Mouse (Mus musculus): ENCODE results near the gene Dhx9. TPM values are rescaled to one million over a fixed set of nuclear protein-coding genes. Genes with fewer than 3 reads are reported as not detected.
"Not testable (repeated sequence)": the region's sequence is repeated elsewhere in the genome, so short reads cannot be mapped to it uniquely, and the experiment has no call there.

Gene Dhx9
- total RNA-seq, 1 experiment from 2014 or later: 116 TPM

DNA sequence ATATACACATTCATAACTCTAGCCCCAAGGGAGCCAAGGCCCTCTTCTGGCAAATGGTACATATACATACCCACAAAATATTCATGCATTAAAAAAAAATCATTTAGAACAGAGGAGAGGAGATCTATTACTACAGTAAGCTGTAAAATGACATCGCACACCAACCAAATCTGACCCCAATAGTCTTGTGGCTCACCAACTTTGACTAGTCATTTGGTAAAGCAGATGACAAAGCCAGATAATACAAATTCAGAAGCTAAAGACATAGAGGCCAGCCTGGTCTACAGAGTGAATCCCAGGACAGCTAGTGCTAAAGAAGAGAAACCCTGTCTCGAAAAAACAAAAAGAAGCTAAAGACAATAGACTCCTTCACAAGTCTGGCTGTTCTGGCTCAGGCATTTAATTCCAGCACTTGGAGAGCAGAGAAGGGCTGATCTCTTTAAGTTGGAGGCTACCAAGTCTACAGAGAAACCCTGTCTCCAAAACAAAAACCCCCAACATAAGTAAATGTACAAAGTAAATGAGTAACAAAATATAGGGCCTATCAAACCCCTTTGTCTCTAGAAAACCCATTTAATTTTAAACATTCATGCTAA, 2.2 kb downstream of the Dhx9 start:
- DNase-seq: no peak

DNA sequence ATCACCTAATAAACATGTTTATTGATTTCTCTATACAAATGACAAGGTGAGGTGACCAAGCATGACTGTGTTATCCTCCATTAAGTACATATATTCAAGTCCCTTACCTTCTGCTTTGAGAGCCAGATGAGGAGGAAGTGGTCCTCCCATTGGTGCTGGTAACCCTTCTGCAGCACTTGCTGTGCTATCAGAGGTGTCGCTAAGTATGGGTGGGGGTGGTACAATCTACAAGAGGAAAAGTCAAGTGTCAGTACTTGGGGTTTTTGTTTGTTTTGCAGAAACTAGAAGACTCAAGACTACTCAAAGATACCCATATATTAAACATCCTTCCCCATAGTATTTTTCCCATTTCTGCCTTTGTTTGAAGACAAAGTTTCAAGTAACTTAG, 6.4 kb downstream of the Dhx9 start:
- DNase-seq: no peak

DNA sequence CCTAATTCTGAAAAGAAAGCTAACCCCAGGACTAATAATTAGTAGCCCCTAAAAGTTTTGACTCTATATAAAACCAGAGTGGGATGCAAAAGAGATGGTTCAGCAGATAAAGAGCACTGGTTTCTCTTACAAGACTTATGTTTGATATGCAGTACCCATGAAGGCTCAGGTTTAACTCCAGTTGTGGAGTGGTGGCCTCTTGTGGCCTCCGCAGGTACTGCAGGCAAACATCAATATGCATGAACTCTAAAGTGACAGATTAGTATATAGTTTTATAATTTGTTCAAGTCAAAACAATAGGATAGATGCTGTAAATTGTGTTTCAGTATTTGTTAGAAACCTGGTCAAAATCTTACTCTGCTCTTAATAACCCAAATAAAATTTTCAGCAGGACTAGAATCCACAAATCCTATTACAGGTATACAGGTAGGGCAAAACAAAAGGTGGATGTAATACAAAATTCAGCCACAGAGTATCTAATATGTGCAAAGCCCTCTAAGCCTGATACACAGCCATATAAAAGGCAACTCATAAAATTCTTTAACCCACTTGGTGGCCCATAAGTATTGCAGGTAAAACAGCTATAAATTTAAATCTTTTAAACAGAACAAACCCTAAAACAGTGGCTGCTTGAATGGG, 7.0 kb downstream of the Dhx9 start:
- peak; percentile 72 for DNase-seq

DNA sequence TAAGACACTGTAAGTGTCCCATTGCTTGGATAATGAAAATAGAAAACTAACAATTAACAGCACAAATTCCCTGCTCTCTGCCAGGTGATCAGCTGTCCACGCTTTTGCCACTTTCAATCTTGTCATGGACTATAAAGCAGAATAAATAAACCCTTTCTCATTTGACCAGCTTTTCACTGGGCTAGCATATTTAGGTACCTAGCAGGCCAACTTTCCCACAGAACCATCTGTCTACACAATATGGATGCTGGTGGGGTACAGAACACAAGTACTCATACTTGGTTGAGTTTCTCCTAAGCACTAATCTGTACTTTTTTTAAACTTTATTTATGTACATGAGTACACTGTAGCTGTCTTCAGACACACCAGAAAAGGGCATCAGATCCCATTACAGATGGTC, 8.2 kb downstream of the Dhx9 start:
- DNase-seq: no peak

DNA sequence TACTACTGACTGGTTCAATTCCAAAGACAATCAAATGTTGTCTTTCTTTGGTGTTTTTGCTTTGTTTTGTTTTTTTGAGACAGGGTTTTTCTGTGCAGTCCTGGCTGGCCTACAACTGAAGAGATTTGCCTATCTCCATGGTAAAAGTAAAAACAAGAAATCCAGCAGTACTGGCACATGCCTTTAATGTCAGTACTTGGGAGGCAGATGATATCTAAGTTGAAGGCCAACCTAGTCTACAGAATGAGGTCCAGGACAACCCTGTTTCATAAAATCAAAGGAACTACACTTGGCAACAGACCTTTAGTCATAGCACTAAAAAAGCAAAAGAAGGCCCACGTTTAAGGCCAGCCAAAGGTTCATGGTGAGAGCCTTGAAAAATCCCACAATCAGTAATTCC, 25.7 kb downstream of the Dhx9 start:
- DNase-seq: no peak

DNA sequence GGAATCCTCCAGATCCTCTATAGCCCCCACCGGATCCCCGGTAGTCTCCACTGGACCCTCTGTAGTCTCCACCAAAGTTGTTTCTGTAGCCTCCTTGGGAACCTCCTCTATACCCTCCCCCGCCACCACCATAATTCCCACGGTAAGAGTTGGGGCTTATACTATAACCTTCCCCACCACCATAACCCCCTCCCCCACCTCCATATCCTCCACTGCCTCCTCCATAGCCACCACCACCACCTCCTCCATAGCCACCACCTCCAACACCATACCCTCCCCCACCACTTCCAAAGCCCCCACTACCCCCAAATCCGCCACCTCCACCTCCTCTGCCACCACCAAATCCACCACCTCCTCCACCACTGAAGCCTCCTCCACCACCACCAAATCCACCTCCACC, 31.3 kb downstream of the Dhx9 start:
- no peak for DNase-seq

DNA sequence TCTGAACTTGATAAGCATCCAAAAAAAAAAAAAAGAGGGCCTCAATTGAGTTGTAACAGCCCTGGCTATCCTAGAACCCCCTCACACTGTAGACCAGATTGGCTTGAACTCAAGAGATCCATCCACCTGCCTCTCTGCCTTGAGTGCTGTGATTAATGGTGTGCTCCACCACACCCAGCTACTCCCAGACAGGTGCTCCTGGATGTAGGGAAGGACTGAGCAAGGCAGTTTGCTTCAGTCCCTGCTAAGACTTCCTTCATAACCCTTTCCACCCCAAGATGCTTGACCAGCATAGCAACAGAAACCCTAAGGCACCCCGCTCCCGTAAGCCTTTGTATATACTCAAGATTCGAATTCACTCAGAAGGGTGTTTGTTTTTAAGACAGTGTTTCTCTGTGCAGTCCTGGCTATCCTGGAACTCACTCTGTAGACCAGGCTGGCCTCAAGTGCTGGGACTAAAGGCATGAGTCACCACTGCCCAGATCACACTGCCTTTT, 34.3 kb downstream of the Dhx9 start:
- no peak for DNase-seq

DNA sequence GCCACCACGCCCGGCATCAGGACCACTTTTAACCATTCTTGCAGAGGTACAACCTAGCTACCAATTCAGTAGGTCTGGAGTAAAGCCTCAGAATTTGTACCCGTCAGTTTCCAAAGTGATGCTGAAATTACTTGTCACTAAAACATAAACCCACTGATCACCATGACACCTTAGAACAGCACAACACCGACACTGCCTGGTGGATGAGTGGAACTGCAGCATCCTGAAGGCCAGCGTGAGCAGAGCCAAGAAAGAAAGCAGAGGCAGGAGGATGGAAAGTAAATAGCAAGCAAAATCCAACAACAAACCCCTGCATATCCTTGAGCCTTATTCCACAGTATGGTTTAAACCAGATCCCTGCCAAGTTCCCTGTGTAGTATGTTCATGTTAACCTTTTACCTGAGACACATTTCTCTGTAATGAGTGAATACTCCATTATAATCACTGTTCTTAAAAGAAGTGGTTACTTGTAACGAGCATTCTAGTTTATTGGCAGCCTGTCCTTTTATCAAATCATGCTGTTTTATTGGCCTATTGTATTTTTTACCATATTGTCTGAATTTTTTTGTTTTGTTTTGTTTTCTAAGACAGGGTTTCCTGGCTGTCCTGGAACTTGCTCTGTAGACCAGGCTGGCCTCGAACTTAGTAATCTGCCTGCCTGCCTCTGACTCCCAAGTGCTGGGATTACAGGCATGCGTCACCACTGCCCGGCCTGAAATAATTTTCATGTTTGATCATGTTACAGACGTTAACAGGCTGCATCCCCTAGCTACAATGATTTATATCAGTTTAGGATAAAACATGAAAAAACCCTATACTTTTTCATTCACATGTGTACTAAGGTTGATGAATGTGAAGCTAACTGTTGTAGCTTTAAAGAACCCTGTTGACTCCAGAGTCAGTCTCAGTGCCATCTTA, 36.0 kb downstream of the Dhx9 start:
- peak; percentile 14 for DNase-seq

DNA sequence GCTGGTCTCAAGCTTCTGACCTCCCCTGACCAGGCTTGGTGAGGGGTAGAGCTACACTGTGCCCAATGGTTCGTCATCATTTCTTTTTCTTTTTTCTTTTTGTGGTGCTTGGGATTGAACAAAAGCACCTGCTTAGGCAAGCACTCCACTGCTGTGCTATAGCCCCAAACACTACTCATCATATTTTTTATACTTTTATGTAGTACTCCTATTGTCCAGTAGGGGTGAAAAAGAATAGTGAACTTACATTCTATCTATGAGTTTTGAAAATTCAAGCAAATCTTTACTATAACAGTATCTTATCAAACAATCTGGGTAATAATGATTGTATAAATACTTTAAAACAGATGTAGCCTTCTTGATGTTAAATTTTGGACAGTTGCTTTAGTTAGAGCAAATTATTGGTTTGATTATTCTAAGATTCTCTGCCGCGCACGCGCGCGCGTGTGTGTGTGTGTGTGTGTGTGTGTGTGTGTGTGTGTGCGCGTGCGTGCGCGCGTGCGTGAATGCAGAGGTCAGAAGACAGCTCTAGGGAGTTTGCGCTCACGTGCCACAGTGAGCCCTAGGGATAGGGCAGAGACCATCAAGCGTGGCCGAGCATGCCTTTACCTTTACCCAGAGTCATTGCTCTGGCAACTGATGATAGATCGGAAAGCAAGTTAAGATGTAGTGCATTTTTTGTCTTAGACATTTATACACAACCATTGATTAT, 41.2 kb downstream of the Dhx9 start:
- DNase-seq: no peak

DNA sequence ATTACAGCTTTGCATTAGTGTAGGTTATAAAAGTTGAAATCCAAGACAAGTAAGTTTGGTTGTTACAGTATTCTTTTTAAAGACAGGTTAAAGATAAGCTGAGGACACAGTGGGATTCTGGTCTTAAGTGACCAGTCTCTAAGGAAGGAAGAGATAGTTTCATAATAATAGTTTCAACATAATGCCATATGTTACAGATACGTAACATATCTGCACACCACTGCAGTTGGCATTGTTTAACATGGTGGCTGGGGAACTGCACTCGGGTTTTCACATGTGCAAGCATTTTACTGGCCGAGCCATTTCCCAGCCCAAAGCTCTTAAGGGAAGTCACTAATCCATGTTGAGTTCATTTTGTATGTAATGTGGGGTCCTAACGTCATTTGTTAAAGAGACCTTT, 43.8 kb downstream of the Dhx9 start:
- no peak for DNase-seq

DNA sequence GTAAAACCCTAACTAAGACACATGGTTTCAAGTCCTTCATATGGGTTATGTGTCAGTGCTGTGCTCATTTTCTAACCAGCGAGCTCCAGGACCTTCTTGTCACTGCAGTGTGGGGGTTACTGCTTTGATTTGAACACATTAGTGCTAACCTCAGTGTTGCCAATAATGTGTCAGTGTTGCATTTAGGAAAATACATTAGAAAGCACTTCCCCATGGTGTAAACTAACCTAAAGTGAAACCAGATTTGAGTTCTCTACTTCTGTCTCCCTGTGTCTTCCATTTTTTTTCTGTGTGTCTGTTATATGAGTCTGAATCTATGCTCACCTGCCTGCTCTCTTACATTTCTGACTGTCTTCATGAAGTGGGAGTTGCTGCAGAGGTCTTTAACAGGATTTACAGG, 44.4 kb downstream of the Dhx9 start:
- no peak for DNase-seq

DNA sequence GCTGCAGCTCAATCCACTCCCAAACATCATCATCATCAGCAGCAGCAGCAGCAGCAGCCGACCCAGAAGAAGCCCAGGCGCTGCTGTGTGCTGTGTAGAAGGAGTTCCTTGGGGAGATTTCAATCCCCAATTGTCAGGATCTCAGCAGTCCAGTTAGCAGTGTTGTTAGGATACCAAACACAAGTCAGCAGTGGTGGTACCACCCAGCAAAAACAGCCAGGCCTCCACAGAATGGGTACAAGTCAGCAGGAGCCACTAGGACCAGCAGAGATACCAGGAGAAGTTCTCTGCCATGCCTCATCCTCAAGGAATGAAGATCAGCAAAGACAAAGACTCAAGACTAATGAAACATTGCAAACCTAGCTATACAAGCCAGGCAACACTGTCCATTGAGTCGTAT, 45.8 kb downstream of the Dhx9 start:
- DNase-seq: no peak

DNA sequence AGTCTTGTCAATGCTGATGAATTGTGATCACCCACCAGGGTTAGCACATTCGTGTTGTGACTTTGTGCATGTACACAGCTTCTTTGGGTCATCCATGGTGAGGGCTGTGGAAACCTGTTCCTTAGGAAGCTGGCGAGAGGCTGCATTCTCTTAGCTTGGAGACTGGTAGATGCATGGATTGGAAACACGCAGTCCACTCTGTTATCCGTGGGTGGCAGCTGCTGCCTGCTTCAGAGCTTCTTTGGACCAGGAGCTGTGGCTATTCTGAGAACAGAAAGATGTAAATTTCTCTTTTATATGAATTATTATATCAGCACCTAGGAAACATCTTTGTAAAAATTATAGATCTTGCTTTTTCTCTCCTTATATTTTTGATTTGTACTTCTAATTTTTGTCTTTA, 46.7 kb downstream of the Dhx9 start:
- no peak for DNase-seq

DNA sequence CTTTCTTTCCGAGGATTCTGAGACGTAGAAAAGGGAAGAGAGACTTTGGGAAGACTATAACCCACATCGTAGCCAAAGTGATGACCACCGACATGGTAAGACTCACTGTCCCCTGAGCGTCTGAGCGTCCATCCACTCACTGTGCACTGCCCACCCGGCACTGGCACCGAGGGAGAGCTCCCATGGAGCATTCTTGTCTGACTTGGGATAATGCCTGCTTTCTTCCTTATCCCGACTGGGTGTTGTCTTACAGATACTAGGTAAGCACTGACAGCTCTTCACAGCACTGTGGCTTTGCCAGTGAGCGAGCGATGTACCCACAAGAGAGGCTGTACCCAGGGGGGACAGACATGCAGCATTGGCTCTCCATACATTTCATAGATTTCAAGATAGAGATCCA, 49.9 kb downstream of the Dhx9 start:
- no peak for DNase-seq

DNA sequence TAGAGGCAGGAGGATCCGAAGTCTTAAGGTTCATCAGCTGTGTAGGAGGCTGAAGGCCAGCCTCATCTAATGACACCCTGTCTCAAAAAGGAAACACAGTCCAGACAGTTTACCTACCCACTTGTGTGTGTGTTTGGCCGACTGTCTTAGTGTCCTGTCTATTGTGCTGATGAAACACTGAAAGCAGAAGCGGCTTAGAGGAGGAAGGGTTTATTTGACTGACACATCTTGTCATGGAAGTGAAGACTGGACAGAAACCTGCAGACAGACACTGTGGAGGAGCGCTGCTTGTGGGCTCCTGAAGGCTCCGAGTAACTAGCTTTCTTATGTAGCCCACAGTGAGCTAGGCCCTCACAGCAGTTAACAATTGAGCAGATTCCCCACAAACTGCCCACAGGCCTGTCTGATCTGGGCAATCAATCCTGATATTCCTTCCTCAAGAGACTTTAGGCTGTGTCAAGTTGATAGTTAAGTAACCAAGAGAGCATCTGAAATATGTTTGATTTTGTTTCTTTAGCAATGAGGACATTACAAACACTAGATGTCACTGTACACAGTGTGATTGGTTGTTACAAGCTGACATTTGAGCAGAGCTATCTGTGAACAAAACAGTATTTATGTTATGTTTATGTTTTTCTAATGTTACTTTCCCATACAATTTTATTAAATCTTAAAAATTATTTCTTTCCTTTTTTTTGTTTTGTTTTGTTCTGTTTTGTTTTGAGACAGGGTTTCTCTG, 53.4 kb downstream of the Dhx9 start:
- no peak for DNase-seq

DNA sequence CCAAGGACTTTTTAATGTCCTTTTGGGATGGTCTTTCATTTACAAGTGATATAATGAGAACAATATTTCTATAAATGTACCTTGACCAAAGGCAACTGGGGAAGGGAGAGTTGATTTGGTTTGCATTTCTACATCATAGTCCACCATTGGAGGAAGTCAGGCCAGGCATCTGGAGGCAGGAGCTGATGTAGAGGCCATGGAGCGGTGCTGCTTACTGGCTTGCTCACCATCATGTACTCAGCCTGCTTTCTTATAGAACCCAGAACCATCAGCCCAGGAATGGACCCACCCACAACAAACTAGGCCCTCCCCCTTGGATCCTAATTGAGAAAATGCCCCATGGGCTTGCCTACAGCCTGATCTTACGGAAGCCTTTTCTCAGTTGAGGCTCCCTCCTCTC, 55.1 kb downstream of the Dhx9 start:
- no peak for DNase-seq

DNA sequence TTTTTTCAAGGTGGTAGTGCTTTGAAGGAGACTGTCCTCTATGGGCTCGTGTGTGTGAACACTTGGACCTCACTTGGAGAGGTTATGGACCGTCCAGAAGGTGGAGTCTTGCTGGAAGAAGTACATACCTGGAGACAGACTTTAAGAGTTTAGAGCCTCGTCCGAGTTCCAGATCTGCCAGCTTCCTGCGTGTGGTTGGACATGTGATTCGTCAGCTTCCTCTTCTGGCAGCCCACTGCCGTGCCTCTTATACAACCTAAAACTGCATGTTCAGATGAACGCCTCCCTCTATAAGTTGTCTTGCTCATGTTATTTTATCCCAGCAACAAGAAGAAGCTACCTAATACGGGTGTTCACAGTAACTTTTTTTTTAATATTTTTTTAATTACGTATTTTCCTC, 55.8 kb downstream of the Dhx9 start:
- no peak for DNase-seq

DNA sequence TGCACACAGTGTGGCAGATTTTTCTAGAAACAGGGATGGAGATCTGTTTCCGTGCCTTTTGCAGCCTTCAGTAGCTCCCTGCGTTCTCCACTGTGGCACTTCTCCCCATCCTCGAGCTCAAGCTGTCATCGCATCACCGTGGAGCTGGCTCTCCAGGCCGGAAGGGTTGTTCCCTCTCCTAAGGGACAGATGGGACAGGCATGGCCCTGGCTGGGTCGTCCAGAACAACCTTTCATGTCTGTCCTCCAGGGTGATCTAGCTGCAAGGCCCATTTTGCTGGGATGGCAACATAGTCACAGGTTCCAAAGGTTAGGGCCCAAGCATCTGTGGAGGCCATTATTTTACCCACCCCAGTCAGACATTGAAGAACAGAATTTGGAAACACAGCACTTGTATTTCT, 56.3 kb downstream of the Dhx9 start:
- DNase-seq: no peak

DNA sequence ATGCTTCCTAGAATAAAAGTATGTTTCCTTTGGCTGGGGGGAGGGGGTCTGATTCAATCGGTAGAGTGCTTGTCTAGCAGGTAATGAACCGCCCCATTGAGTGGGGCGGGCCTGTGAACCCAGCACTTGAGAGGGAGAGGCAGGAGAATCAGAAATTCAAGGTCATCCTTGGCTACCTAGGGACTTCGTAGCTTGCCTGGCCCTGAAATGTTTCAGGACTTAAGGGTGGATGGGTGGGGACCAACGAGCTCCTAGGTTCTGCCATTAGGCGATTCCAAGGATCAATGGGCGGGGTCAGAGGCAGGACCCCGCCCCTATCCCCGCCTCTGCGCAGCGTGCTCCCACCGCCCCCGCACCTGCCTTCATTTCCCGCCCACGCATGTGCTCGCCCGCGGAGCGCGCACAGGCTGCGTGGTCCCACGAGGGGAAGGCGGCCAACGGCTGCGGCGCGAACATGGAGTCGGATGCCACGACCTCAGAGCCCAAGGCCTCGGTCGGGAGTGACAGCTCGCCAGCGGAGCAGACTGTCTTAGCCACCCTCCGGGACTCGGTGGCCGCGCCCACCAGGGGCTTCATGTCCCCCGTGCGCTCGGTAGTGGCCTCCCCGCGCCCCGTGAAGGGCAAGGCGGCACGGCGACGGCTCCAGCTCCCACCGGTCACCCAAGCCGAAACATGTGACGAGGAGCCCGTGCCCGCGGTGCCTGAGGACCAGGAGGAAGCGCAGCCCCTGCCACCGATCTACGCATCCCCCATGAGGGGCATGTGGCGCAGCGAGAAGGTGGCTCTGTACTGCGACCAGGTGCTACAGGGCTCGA, 62.5 kb downstream of the Dhx9 start, which contains the start of gene Shcbp1l:
TSS of gene Shcbp1l (plus strand) at position 393 of the 815 bp plus-strand sequence.
- DNase-seq: peak; percentile 69

DNA sequence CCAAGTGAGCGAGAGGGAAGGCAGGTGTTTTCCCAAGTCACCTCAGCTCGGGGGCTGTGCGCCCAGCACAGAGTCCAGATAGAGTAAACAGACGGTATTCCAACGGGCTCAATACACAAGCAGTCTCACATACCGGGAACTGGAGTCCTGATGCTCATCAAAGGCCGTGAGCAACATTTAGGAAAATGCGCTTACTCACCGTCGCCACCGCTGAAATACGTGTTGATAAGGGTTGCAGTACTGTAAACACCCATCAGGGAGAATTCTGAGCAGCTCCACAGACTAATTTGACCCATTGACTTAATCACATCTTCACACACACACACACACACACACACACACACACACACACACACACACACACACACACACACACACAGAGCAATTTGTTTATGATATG, 63.2 kb downstream of the Dhx9 start:
- no peak for DNase-seq

DNA sequence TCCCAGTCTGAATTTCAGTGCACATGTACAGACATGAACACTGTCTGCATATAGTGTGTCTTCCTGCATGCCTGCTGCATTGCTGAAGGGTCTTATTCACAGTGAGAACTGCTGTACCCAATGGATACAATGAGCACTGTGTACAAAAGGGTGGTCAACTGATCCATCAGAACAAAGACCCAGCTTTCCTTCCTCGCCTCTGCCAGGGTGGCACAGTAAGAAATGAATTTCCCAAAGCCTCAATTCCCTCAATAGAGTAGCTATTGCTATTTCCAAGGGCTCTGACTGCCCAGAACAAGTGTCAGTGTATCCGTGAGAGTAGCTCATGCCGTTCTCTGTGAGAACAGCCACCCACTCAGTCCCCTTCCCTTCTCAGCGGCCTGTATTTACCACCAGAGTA, 69.7 kb downstream of the Dhx9 start:
- DNase-seq: not testable (repeated sequence)
